In the genomic region with DNA sequence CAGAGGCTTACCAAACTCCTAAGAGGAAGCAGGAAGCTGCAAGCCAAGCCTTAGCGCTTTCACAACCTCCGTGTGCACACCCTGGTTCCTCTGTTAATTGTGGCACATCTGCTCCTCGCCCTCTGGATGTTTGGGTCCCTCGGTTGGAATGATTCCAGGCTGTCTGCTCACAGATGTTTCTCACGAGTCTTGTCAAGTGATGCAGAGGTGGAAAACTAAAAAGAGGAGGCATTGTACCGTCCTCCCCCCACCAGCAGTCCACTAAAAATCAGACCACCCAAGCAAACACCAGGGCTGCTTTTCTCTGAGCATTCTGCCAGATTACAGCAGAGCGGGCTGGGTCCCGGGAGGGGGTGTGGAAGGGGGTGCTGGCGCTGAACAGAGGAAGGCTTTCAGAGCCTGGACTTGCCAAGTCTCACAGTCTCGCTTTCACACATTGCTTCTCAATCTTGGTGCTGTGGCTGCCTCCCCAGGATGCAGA, we compare ENCODE assay signal across 8 mouse cellular contexts. TPM values are rescaled to one million over a fixed set of nuclear protein-coding genes. Genes with fewer than 3 reads are reported as not detected.
DNase-seq lines count a peak whose midpoint lies in the region; ATAC-seq lines count a peak whose summit lies in the region.

No protein-coding gene starts in this region.

- peaks cover 17% of the 10 kb centered on the region for H3K36me3 ChIP-seq in forebrain, embryonic 15.5 days
- H3K36me3 ChIP-seq in hindbrain, embryonic 16.5 days (ENCODE audit: control insufficient read depth, insufficient read depth, low read length): peaks cover 10% of the 10 kb centered on the region; the same call in 1 of the 2 replicates
- H3K36me3 ChIP-seq in neural tube, embryonic 13.5 days: peaks cover 33% of the 10 kb centered on the region

- intact Hi-C loops in gastrocnemius, postnatal 14 days (cut with DNase I; ENCODE audit: low total_unique reads): no loop called here
- intact Hi-C loops in left cerebral cortex, postnatal 14 days (cut with DNase I): no loop called here

- peaks cover 42% of the 10 kb centered on the region for H3K4me1 ChIP-seq in forebrain, embryonic 15.5 days
- peaks cover 17% of the 10 kb centered on the region for H3K4me1 ChIP-seq in hindbrain, embryonic 16.5 days (ENCODE audit: control insufficient read depth, insufficient read depth, low read depth, low read length)
- H3K4me1 ChIP-seq in neural tube, embryonic 13.5 days (replicated peaks): peaks cover 51% of the 10 kb centered on the region

- H3K27ac ChIP-seq in forebrain, embryonic 15.5 days (replicated peaks): peak overlapping the region; percentile 62
- H3K27ac ChIP-seq in hindbrain, embryonic 16.5 days (ENCODE audit: low read depth, low read length): peak overlapping the region; percentile 6
- peak overlapping the region; percentile 65 for H3K27ac ChIP-seq in neural tube, embryonic 13.5 days (replicated peaks)

- no peaks in the 10 kb centered on the region for H3K27me3 ChIP-seq in forebrain, embryonic 15.5 days
- H3K27me3 ChIP-seq in hindbrain, embryonic 16.5 days (replicated peaks; ENCODE audit: control insufficient read depth, insufficient read depth, low read length): no peaks in the 10 kb centered on the region
- no peaks in the 10 kb centered on the region for H3K27me3 ChIP-seq in neural tube, embryonic 13.5 days

- peak; percentile 68 for DNase-seq in gastrocnemius, postnatal 14 days
- DNase-seq in gastrocnemius, adult 8-10 months (ENCODE audit: low spot score in 2 of 2): no peak
- peak; percentile 67 to 81 for DNase-seq in left cerebral cortex, postnatal 14 days (ENCODE audit: low spot score in 2 of 2)
- no peak for DNase-seq in urinary bladder, adult 18-20 months (ENCODE audit: low spot score in 2 of 2)

- peak; percentile 39; the same call in 1 of the 2 replicates for ATAC-seq in forebrain, embryonic 15.5 days (replicated peaks)
- ATAC-seq in hindbrain, embryonic 16.5 days: peak; percentile 45
- no peak for ATAC-seq in neural tube, embryonic 13.5 days (ENCODE audit: low read depth)
- ATAC-seq in inflammation-experienced regulatory T-cells, adult 6 months: no peak

- H3K4me2 ChIP-seq in forebrain, embryonic 15.5 days (replicated peaks): no peak overlapping the region
- no peak overlapping the region; the same call in 1 of the 2 replicates for H3K4me2 ChIP-seq in hindbrain, embryonic 16.5 days (ENCODE audit: low read length)
- H3K4me2 ChIP-seq in neural tube, embryonic 13.5 days: peak overlapping the region; percentile 11; the same call in 1 of the 2 replicates

- WGBS in forebrain, embryonic 15.5 days: 27% methylated on average over 10 of the region's 10 CpGs
- 47% methylated on average over 10 of the region's 10 CpGs for WGBS in hindbrain, embryonic 16.5 days
- 51% methylated on average over 10 of the region's 10 CpGs for WGBS in neural tube, embryonic 13.5 days

- H3K9me3 ChIP-seq in forebrain, embryonic 15.5 days: no peaks in the 10 kb centered on the region
- no peaks in the 10 kb centered on the region for H3K9me3 ChIP-seq in hindbrain, embryonic 16.5 days (ENCODE audit: control insufficient read depth, low read length)
- no peaks in the 10 kb centered on the region for H3K9me3 ChIP-seq in neural tube, embryonic 13.5 days

- H3K9ac ChIP-seq in forebrain, embryonic 15.5 days (replicated peaks): no peak overlapping the region
- no peak overlapping the region for H3K9ac ChIP-seq in hindbrain, embryonic 16.5 days (ENCODE audit: low read depth, low read length)
- H3K9ac ChIP-seq in neural tube, embryonic 13.5 days: peak overlapping the region; percentile 17; the same call in 1 of the 2 replicates

- no peak overlapping the region for H3K4me3 ChIP-seq in forebrain, embryonic 15.5 days
- no peak overlapping the region for H3K4me3 ChIP-seq in hindbrain, embryonic 16.5 days (ENCODE audit: low read length)
- H3K4me3 ChIP-seq in neural tube, embryonic 13.5 days: no peak overlapping the region

RNA-seq across cellular contexts. Expression of a gene that starts 5.0 kb away (rescaled TPM):
- 10 to 100 TPM; 44.2 to 45.0 TPM for total RNA-seq in gastrocnemius, postnatal 14 days (2021)
- total RNA-seq in gastrocnemius, adult 8-10 months (2022): 10 to 100 TPM; 35.5 to 42.9 (median 37.1) TPM
- polyA plus RNA-seq in forebrain, embryonic 15.5 days (2015; fragmentation: Nextera tagmentation; extraction: Ambion mirVana): 57.7 and 60.5 TPM in 2 replicates
- polyA plus RNA-seq in hindbrain, embryonic 16.5 days (2015; fragmentation: Nextera tagmentation; extraction: Ambion mirVana): 49.4 and 50.1 TPM in 2 replicates
- 10 to 100 TPM; 25.4 to 29.1 TPM for total RNA-seq in left cerebral cortex, postnatal 14 days (2021)
- 48.0 and 53.7 TPM in 2 replicates for polyA plus RNA-seq in neural tube, embryonic 13.5 days (2015; fragmentation: Nextera tagmentation; extraction: Ambion mirVana)
- 10 to 100 TPM; 81.3 to 95.1 (median 84.9) TPM for polyA plus RNA-seq in inflammation-experienced regulatory T-cells, adult 6 months (2017; shearing (Covaris generic))

RNA-seq across cellular contexts. Expression of a gene that starts 13.2 kb away (rescaled TPM):
- total RNA-seq in gastrocnemius, postnatal 14 days (2021): 10 to 100 TPM; 69.8 to 87.0 TPM
- total RNA-seq in gastrocnemius, adult 8-10 months (2022): 10 to 100 TPM; 71.2 to 89.3 (median 74.4) TPM
- polyA plus RNA-seq in forebrain, embryonic 15.5 days (2015; fragmentation: Nextera tagmentation; extraction: Ambion mirVana): 62.9 and 69.3 TPM in 2 replicates
- polyA plus RNA-seq in hindbrain, embryonic 16.5 days (2015; fragmentation: Nextera tagmentation; extraction: Ambion mirVana): 75.3 and 80.5 TPM in 2 replicates
- total RNA-seq in left cerebral cortex, postnatal 14 days (2021): 10 to 100 TPM; 73.3 to 82.3 TPM
- polyA plus RNA-seq in neural tube, embryonic 13.5 days (2015; fragmentation: Nextera tagmentation; extraction: Ambion mirVana): 70.8 and 73.1 TPM in 2 replicates
- polyA plus RNA-seq in inflammation-experienced regulatory T-cells, adult 6 months (2017; shearing (Covaris generic)): 10 to 100 TPM; 14.3 to 16.0 (median 14.7) TPM

RNA-seq across cellular contexts. Expression of a gene that starts 23.5 kb away (rescaled TPM):
- total RNA-seq in gastrocnemius, postnatal 14 days (2021): 1 to 10 TPM; 3.4 to 4.3 TPM
- 1 to 10 TPM; 3.3 to 4.8 (median 4.2) TPM for total RNA-seq in gastrocnemius, adult 8-10 months (2022)
- 26.6 and 29.8 TPM in 2 replicates for polyA plus RNA-seq in forebrain, embryonic 15.5 days (2015; fragmentation: Nextera tagmentation; extraction: Ambion mirVana)
- polyA plus RNA-seq in hindbrain, embryonic 16.5 days (2015; fragmentation: Nextera tagmentation; extraction: Ambion mirVana): 32.0 and 33.9 TPM in 2 replicates
- 10 to 100 TPM; 30.0 to 34.2 TPM for total RNA-seq in left cerebral cortex, postnatal 14 days (2021)
- 25.9 and 26.5 TPM in 2 replicates for polyA plus RNA-seq in neural tube, embryonic 13.5 days (2015; fragmentation: Nextera tagmentation; extraction: Ambion mirVana)
- 10 to 100 TPM; 31.1 to 35.4 (median 32.0) TPM for polyA plus RNA-seq in inflammation-experienced regulatory T-cells, adult 6 months (2017; shearing (Covaris generic))

RNA-seq across cellular contexts. Expression of a gene that starts 28.5 kb away (rescaled TPM):
- 1 to 10 TPM; 4.5 to 6.1 TPM for total RNA-seq in gastrocnemius, postnatal 14 days (2021)
- 1 to 10 TPM; 4.3 to 6.5 (median 5.5) TPM for total RNA-seq in gastrocnemius, adult 8-10 months (2022)
- 24.1 and 26.2 TPM in 2 replicates for polyA plus RNA-seq in forebrain, embryonic 15.5 days (2015; fragmentation: Nextera tagmentation; extraction: Ambion mirVana)
- 23.6 and 24.4 TPM in 2 replicates for polyA plus RNA-seq in hindbrain, embryonic 16.5 days (2015; fragmentation: Nextera tagmentation; extraction: Ambion mirVana)
- total RNA-seq in left cerebral cortex, postnatal 14 days (2021): 10 to 100 TPM; 16.3 to 22.9 TPM
- 20.2 and 20.6 TPM in 2 replicates for polyA plus RNA-seq in neural tube, embryonic 13.5 days (2015; fragmentation: Nextera tagmentation; extraction: Ambion mirVana)
- polyA plus RNA-seq in inflammation-experienced regulatory T-cells, adult 6 months (2017; shearing (Covaris generic)): 10 to 100 TPM; 19.6 to 40.2 (median 32.7) TPM

RNA-seq across cellular contexts. Expression of a gene that starts 40.3 kb away (rescaled TPM):
- not detected for total RNA-seq in gastrocnemius, postnatal 14 days (2021)
- not detected for total RNA-seq in gastrocnemius, adult 8-10 months (2022)
- polyA plus RNA-seq in forebrain, embryonic 15.5 days (2015; fragmentation: Nextera tagmentation; extraction: Ambion mirVana): 0.45 TPM in 1 of 2 replicates, not detected in the other
- 0.18 and 0.49 TPM in 2 replicates for polyA plus RNA-seq in hindbrain, embryonic 16.5 days (2015; fragmentation: Nextera tagmentation; extraction: Ambion mirVana)
- 10 to 100 TPM; 16.3 to 24.4 TPM for total RNA-seq in left cerebral cortex, postnatal 14 days (2021)
- polyA plus RNA-seq in neural tube, embryonic 13.5 days (2015; fragmentation: Nextera tagmentation; extraction: Ambion mirVana): not detected in 2 replicates
- not detected for polyA plus RNA-seq in inflammation-experienced regulatory T-cells, adult 6 months (2017; shearing (Covaris generic))

Comparison
In these comparisons a context has a peak if more than half of its experiments do, and no peak if none do; other contexts are left out.
1. DNase-seq: peak in gastrocnemius, postnatal 14 days (single experiment) and left cerebral cortex, postnatal 14 days (2 of 2); none in gastrocnemius, adult 8-10 months (0 of 2) and urinary bladder, adult 18-20 months (0 of 2).
2. ATAC-seq: peak in forebrain, embryonic 15.5 days (single experiment) and hindbrain, embryonic 16.5 days (single experiment); none in neural tube, embryonic 13.5 days (single experiment) and inflammation-experienced regulatory T-cells, adult 6 months (single experiment).
3. H3K27ac ChIP-seq: peak in every context shown above with its lines; median percentile 65 in neural tube, embryonic 13.5 days; 62 in forebrain, embryonic 15.5 days; 6 in hindbrain, embryonic 16.5 days.